Mouse (Mus musculus): Measurements from ENCODE around the gene Ube2t.

Gene Ube2t

GRCm38 (mm10) chr1:134994739-134995138, 32.4 kb downstream of the Ube2t start:
- in situ Hi-C loops (cut with MboI, MseI) = loop anchor here (5.0 kb wide), 1 partner anchor 108 kb away; no protein-coding TSS in a partner anchor

- in situ Hi-C loops (cut with MboI, MseI) = no loop called here
Measured at GRCm38 (mm10) chr1:134995437-134995836, 33.1 kb downstream of the Ube2t start.

- in situ Hi-C loops (cut with MboI, MseI) = no loop called here
Measured at GRCm38 (mm10) chr1:134995954-134996353, 33.6 kb downstream of the Ube2t start.

- in situ Hi-C loops (cut with MboI, MseI) = no loop called here
Measured at GRCm38 (mm10) chr1:134996471-134996870, 34.1 kb downstream of the Ube2t start.

- in situ Hi-C loops (cut with MboI, MseI) = no loop called here
Measured at GRCm38 (mm10) chr1:134997568-134997967, 35.2 kb downstream of the Ube2t start.

GRCm38 (mm10) chr1:134998231-134998630, 35.9 kb downstream of the Ube2t start:
- in situ Hi-C loops (cut with MboI, MseI) = no loop called here

- in situ Hi-C loops (cut with MboI, MseI) = no loop called here
Measured at GRCm38 (mm10) chr1:135000527-135000926, 38.2 kb downstream of the Ube2t start.

- in situ Hi-C loops (cut with MboI, MseI) = no loop called here
Measured at GRCm38 (mm10) chr1:135003346-135003745, 41.0 kb downstream of the Ube2t start.

GRCm38 (mm10) chr1:135005696-135006095, 43.3 kb downstream of the Ube2t start:
- in situ Hi-C loops (cut with MboI, MseI) = no loop called here

- in situ Hi-C loops (cut with MboI, MseI) = no loop called here
Measured at GRCm38 (mm10) chr1:135009833-135010232, 47.5 kb downstream of the Ube2t start.

GRCm38 (mm10) chr1:135011912-135012311, 49.5 kb downstream of the Ube2t start:
- in situ Hi-C loops (cut with MboI, MseI) = no loop called here

GRCm38 (mm10) chr1:135012472-135012871, 50.1 kb downstream of the Ube2t start:
- in situ Hi-C loops (cut with MboI, MseI) = no loop called here

- in situ Hi-C loops (cut with MboI, MseI) = no loop called here
Measured at GRCm38 (mm10) chr1:135014921-135015445, 52.6 kb downstream of the Ube2t start.

GRCm38 (mm10) chr1:135016907-135017655, 54.7 kb downstream of the Ube2t start:
- in situ Hi-C loops (cut with MboI, MseI) = no loop called here

- in situ Hi-C loops (cut with MboI, MseI) = no loop called here
Measured at GRCm38 (mm10) chr1:135017656-135018015, 55.3 kb downstream of the Ube2t start.

GRCm38 (mm10) chr1:135019087-135019774, 56.9 kb downstream of the Ube2t start:
- in situ Hi-C loops (cut with MboI, MseI) = no loop called here

- in situ Hi-C loops (cut with MboI, MseI) = no loop called here
Measured at GRCm38 (mm10) chr1:135019775-135020167, 57.4 kb downstream of the Ube2t start.

- in situ Hi-C loops (cut with MboI, MseI) = no loop called here
Measured at GRCm38 (mm10) chr1:135020281-135020940, 58.0 kb downstream of the Ube2t start.

- in situ Hi-C loops (cut with MboI, MseI) = no loop called here
Measured at GRCm38 (mm10) chr1:135020970-135021369, 58.6 kb downstream of the Ube2t start.

- in situ Hi-C loops (cut with MboI, MseI) = no loop called here
Measured at GRCm38 (mm10) chr1:135021936-135022335, 59.6 kb downstream of the Ube2t start.

GRCm38 (mm10) chr1:135023583-135023982, 61.2 kb downstream of the Ube2t start:
- in situ Hi-C loops (cut with MboI, MseI) = no loop called here
